Mouse (Mus musculus) heart, embryonic 14.5 days (tissue): ENCODE results near the gene Cst7. TPM values are rescaled to one million over a fixed set of nuclear protein-coding genes. Genes with fewer than 3 reads are reported as not detected.

ENCODE experiments used
- ATAC-seq: fragments of 200-750 bp; cut with Nextera tagmentation; 2 replicates; pipeline ENCODE4 v1.8.0; 2017; ENCODE audit warnings: low read depth, moderate TSS enrichment; ENCODE audit not compliant: insufficient number of reproducible peaks, insufficient read depth, low FRiP score
- H3K27ac ChIP-seq, 2 experiments: fragments of 200-500 bp in 1 of 2; fragments of 300-500 bp in 1 of 2; sonication (generic) in 1 of 2; replicated peaks in 1 of 2; 2 replicates each; pipeline ENCODE4 v1.5.1; 2012 to 2014; ENCODE audit warnings: low read depth in 2 of 2, low read length in 2 of 2, control low read depth in 1 of 2, mild to moderate bottlenecking in 1 of 2, mixed read lengths in 1 of 2; ENCODE audit not compliant: control insufficient read depth in 1 of 2, insufficient read depth in 1 of 2
- H3K27me3 ChIP-seq: fragments of 300-500 bp; sonication (generic); 2 replicates; pipeline ENCODE4 v1.6.1; 2014; ENCODE audit warnings: mild to moderate bottlenecking, low read length, control low read depth; ENCODE audit not compliant: control insufficient read depth, insufficient read depth
- H3K36me3 ChIP-seq: fragments of 300-500 bp; sonication (generic); 2 replicates; pipeline ENCODE4 v1.6.1; 2014; ENCODE audit warnings: mild to moderate bottlenecking, control low read depth, low read length, mixed read lengths; ENCODE audit not compliant: control insufficient read depth, insufficient read depth
- H3K4me1 ChIP-seq, 2 experiments: fragments of 200-500 bp in 1 of 2; fragments of 300-500 bp in 1 of 2; sonication (generic) in 1 of 2; 2 replicates each; pipeline ENCODE4 v1.6.1; 2012 to 2014; ENCODE audit warnings: low read length in 2 of 2, control low read depth in 1 of 2, mixed read lengths in 1 of 2; ENCODE audit not compliant: control insufficient read depth in 2 of 2, insufficient read depth in 2 of 2
- H3K4me2 ChIP-seq: fragments of 300-500 bp; sonication (generic); 2 replicates; pipeline ENCODE4 v1.6.1; 2014; ENCODE audit warnings: mild to moderate bottlenecking, low read length
- H3K4me3 ChIP-seq, 2 experiments: fragments of 200-500 bp in 1 of 2; fragments of 300-500 bp in 1 of 2; sonication (generic) in 1 of 2; 2 replicates each; pipeline ENCODE4 v1.5.1; 2012 to 2014; ENCODE audit warnings: low read length in 2 of 2, mild to moderate bottlenecking in 2 of 2, control low read depth in 1 of 2, low read depth in 1 of 2, moderate library complexity in 1 of 2; ENCODE audit not compliant: control insufficient read depth in 1 of 2, insufficient read depth in 1 of 2
- H3K9ac ChIP-seq: fragments of 300-500 bp; sonication (generic); 2 replicates; pipeline ENCODE4 v1.6.1; 2014; ENCODE audit warnings: mild to moderate bottlenecking, low read length
- H3K9me3 ChIP-seq: fragments of 300-500 bp; sonication (generic); 2 replicates; pipeline ENCODE4 v1.6.1; 2016; ENCODE audit warnings: low read length, control low read depth; ENCODE audit not compliant: control insufficient read depth
- WGBS: fragments of 180-500 bp; shearing (Covaris S2); extraction: QIAGEN DNeasy Blood & Tissue Kit; methylation state at CpG from one replicate; pipeline ENCODE4 v1.1.7; 2014; 5-methylcytosine and 5-hydroxymethylcytosine counted together
- polyA plus RNA-seq: library from polyadenylated mRNA; unstranded; fragments of >200 nt; fragmentation: Nextera tagmentation; extraction: Ambion mirVana; gene quantifications from 2 replicates; pipeline ENCODE4 v1.2.1, GENCODE M21; 2014

Gene Cst7
- polyA plus RNA-seq, 1 experiment from 2014 or later = not detected

- Histone ChIP-seq H3K27ac (no peak overlapping the region), H3K4me2 (no peak overlapping the region), H3K9ac (no peak overlapping the region), H3K4me1 (no peaks in the 10 kb centered on the region), H3K9me3 (no peaks in the 10 kb centered on the region), H3K27me3 (no peaks in the 10 kb centered on the region), H3K36me3 (no peaks in the 10 kb centered on the region), H3K4me3 (no peak overlapping the region)
- no peak for ATAC-seq
- WGBS = 85% methylated on average over 8 of the region's 8 CpGs
Measured at GRCm38 (mm10) chr2:150624926-150625325, 54.7 kb downstream of the Cst7 start.

DNA sequence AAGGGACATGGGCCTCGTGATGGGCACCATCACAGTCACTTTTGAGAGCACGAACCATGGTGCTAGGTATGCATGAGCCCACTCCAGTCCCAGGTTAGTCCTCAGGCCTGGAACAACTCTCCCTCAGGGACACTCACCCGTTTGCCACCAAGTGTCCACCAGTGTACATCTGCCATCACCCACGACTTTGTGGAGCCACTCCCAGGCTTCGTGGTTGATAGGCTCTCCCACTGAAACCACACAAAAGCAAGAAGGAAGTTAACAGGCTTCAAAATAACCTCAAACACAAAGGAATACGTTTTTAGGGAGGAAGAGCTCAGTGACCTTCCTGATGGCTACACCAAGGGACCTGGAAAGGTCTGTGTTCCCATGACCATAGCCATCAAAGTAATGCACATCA lies 56.9 kb downstream of the Cst7 start:
- Histone ChIP-seq H3K9ac (no peak overlapping the region), H3K4me2 (no peak overlapping the region), H3K27ac (no peak overlapping the region), H3K9me3 (no peaks in the 10 kb centered on the region), H3K27me3 (no peaks in the 10 kb centered on the region), H3K4me1 (no peaks in the 10 kb centered on the region), H3K4me3 (no peak overlapping the region), H3K36me3 (no peaks in the 10 kb centered on the region)
- 55% methylated on average over 6 of the region's 6 CpGs for WGBS
- no peak for ATAC-seq

Other genes starting within 250 kb of the Cst7 start
- gene Gm10130, start 246.7 kb upstream of the Cst7 start, polyA plus RNA-seq = not detected in 2 replicates
- gene 3300002I08Rik, start 207.7 kb upstream of the Cst7 start, polyA plus RNA-seq = 4.5 and 4.6 TPM in 2 replicates
- gene Zfp442, start 118.9 kb upstream of the Cst7 start, polyA plus RNA-seq = 3.4 and 4.4 TPM in 2 replicates
- 0.07 and 0.08 TPM in 2 replicates for gene Zfp345, start 85.3 kb upstream of the Cst7 start, polyA plus RNA-seq
- 26.6 and 27.4 TPM in 2 replicates for gene Apmap, start 38.2 kb downstream of the Cst7 start, polyA plus RNA-seq
- gene Acss1, start 98.1 kb downstream of the Cst7 start, polyA plus RNA-seq = 8.4 and 11.6 TPM in 2 replicates
- not detected in 2 replicates for gene Vsx1, start 118.9 kb downstream of the Cst7 start, polyA plus RNA-seq
- 18.5 and 18.6 TPM in 2 replicates for gene Entpd6, start 178.6 kb downstream of the Cst7 start, polyA plus RNA-seq
- gene Pygb, start 216.3 kb downstream of the Cst7 start, polyA plus RNA-seq = 161 and 199 TPM in 2 replicates